Mouse (Mus musculus) liver, postnatal 0 days (tissue): ENCODE measurements around the gene Cdc25a. TPM values are rescaled to one million over a fixed set of nuclear protein-coding genes. Genes with fewer than 3 reads are reported as not detected.
A peak's percentile ranks its signal among the peaks of the same experiment; 100 is the strongest.

Source experiments
- ATAC-seq: fragments of 200-750 bp; cut with Nextera tagmentation; 2 replicates; pipeline ENCODE4 v1.8.0; 2017; ENCODE audit warnings: mild to moderate bottlenecking, moderate library complexity
- DNase-seq: peaks from one replicate; pipeline ENCODE4 v3.0.0-alpha.2; 2016
- H3K27ac ChIP-seq: fragments of 300-500 bp; sonication (generic); 2 replicates; pipeline ENCODE4 v1.5.1; 2014; ENCODE audit warnings: antibody characterized with exemption, moderate library complexity, mild to moderate bottlenecking, low read depth
- H3K27me3 ChIP-seq: fragments of 300-500 bp; sonication (generic); 2 replicates; pipeline ENCODE4 v1.6.1; 2014; ENCODE audit warnings: low read length, control low read depth, mixed read lengths; ENCODE audit not compliant: insufficient read depth
- H3K36me3 ChIP-seq: fragments of 300-500 bp; sonication (generic); replicated peaks from 2 replicates; pipeline ENCODE4 v1.6.1; 2014; ENCODE audit warnings: mild to moderate bottlenecking, control low read depth, low read length, moderate library complexity, mixed read lengths; ENCODE audit not compliant: insufficient read depth
- H3K4me1 ChIP-seq: fragments of 300-500 bp; sonication (generic); 2 replicates; pipeline ENCODE4 v1.6.1; 2014; ENCODE audit warnings: antibody characterized with exemption, mild to moderate bottlenecking, control low read depth; ENCODE audit not compliant: insufficient read depth
- H3K4me2 ChIP-seq: fragments of 300-500 bp; sonication (generic); 2 replicates; pipeline ENCODE4 v1.6.1; 2014; ENCODE audit warnings: low read depth, mild to moderate bottlenecking, low read length, moderate library complexity, mixed read lengths
- H3K4me3 ChIP-seq: fragments of 300-500 bp; sonication (generic); 2 replicates; pipeline ENCODE4 v1.5.1; 2014; ENCODE audit warnings: low read depth, low read length
- H3K9ac ChIP-seq: fragments of 300-500 bp; sonication (generic); replicated peaks from 2 replicates; pipeline ENCODE4 v1.6.1; 2014; ENCODE audit warnings: mild to moderate bottlenecking, moderate library complexity
- H3K9me3 ChIP-seq: fragments of 300-500 bp; sonication (generic); 2 replicates; pipeline ENCODE4 v1.6.1; 2016; ENCODE audit warnings: mild to moderate bottlenecking, control low read depth, low read length, mixed read lengths
- CTCF ChIP-seq: sonication (generic); IDR thresholded peaks from 2 replicates; pipeline ENCODE4 v1.5.1; 2016; ENCODE audit warnings: antibody characterized with exemption, low read depth
- EP300 ChIP-seq: IDR thresholded peaks from 2 replicates; pipeline ENCODE4 v1.6.1; 2016; ENCODE audit warnings: antibody characterized with exemption, low read depth, mild to moderate bottlenecking
- WGBS: fragments of 180-500 bp; shearing (Covaris S2); extraction: QIAGEN DNeasy Blood & Tissue Kit; methylation state at CpG from one replicate; pipeline ENCODE4 v1.1.7; 2014; ENCODE audit not compliant: insufficient replicate concordance; 5-methylcytosine and 5-hydroxymethylcytosine counted together
- polyA plus RNA-seq: library from polyadenylated mRNA; unstranded; fragments of >200 nt; fragmentation: Nextera tagmentation; extraction: Ambion mirVana; gene quantifications from 2 replicates; pipeline ENCODE4 v1.2.1, GENCODE M21; 2015

Gene Cdc25a
- polyA plus RNA-seq, 1 experiment from 2014 or later, result 7.5 TPM

DNA sequence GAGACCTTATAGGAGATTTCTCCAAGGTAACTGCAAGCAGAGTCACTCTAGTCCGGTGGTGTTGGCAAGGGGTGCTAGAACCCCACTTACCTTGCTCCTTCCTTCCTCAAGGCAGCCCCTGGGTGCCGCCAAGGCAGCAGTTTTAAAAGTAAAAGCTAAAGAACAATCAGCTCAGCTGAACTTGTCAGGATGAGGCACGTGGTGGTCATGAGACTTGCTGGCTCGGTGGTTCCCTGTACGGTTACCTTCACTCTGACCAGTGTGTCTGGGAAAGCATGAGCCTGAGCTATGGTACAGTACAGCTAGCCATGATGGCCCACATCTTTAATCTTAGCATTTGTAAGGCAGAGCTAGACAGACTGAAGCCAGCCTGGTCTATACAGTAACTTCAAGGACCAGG, 11.9 kb downstream of the Cdc25a start:
- Histone ChIP-seq H3K4me3 (no peak overlapping the region), H3K4me1 (no peaks in the 10 kb centered on the region), H3K27ac (no peak overlapping the region), H3K36me3 (peaks cover 100% of the 10 kb centered on the region), H3K4me2 (no peak overlapping the region), H3K27me3 (no peaks in the 10 kb centered on the region), H3K9me3 (no peaks in the 10 kb centered on the region), H3K9ac (no peak overlapping the region)
- ATAC-seq (no peak), DNase-seq (no peak)
- 80% methylated on average over 5 of the region's 5 CpGs for WGBS
- TF ChIP-seq EP300 (no peak), CTCF (no peak)

DNA sequence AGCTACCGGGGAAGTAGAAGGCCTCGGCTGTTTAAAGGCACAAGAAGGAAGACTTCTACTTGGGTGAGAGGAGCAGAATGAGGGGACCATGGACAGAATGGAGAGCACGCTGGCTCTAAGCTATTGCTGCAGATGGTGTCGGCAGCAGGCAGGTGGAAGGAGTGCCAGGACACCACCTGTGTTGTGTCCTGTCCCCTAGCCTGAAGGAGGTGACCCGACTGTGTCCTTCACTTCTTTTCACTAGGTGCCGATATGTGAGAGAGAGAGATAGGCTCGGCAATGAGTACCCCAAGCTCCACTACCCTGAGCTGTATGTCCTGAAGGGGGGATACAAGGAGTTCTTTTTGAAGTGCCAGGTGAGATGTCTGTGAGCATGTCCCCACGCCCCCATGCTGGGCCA, 16.1 kb downstream of the Cdc25a start:
- TF ChIP-seq CTCF (no peak), EP300 (no peak)
- Histone ChIP-seq H3K27ac (no peak overlapping the region), H3K9ac (no peak overlapping the region), H3K36me3 (peaks cover 72% of the 10 kb centered on the region), H3K27me3 (no peaks in the 10 kb centered on the region), H3K4me1 (no peaks in the 10 kb centered on the region; the same call in 1 of the 2 replicates), H3K4me3 (no peak overlapping the region), H3K9me3 (no peaks in the 10 kb centered on the region), H3K4me2 (no peak overlapping the region)
- WGBS, result 93% methylated on average over 8 of the region's 8 CpGs
- no peak for DNase-seq
- ATAC-seq, result no peak

DNA sequence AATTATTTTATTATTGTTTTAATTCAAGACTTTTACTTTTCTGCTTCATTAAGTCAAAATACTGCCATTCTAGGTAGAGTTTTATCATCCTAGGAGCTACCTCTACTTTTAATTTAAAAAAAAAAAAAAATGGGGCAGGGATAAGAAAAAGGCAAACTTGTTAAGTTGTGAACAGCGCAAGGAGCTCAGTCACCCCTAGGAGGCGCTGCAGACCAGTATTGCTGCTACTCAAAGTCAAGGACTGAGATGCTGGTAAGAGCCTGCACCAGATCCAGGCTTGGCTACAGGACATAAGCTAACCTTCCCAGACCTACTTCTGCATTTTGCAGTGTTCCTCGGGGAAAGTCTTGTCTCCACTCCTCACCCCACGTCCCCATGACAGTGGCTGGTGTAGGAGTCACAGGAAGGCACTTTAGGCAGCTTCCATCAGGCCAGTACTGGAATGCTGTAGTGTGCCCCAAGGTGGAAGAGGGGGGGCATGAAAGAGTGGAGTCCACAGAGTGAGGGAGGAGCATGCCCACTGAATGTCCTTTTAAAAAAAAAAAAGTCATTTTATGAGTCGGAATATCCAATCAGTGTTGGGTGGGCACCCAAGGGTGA, 17.4 kb downstream of the Cdc25a start:
- H3K4me3 ChIP-seq, result no peak overlapping the region
- H3K27me3 ChIP-seq, result no peaks in the 10 kb centered on the region
- peaks cover 4% of the 10 kb centered on the region for H3K4me1 ChIP-seq
- H3K4me2 ChIP-seq, result no peak overlapping the region
- DNase-seq, result peak; percentile 86
- no peaks in the 10 kb centered on the region for H3K9me3 ChIP-seq
- 61% methylated on average over 5 of the region's 5 CpGs for WGBS
- no peak overlapping the region for H3K27ac ChIP-seq
- H3K9ac ChIP-seq, result no peak overlapping the region
- TF ChIP-seq EP300 (no peak), CTCF (peak; percentile 83)
- H3K36me3 ChIP-seq, result peaks cover 60% of the 10 kb centered on the region
- ATAC-seq, result no peak

DNA sequence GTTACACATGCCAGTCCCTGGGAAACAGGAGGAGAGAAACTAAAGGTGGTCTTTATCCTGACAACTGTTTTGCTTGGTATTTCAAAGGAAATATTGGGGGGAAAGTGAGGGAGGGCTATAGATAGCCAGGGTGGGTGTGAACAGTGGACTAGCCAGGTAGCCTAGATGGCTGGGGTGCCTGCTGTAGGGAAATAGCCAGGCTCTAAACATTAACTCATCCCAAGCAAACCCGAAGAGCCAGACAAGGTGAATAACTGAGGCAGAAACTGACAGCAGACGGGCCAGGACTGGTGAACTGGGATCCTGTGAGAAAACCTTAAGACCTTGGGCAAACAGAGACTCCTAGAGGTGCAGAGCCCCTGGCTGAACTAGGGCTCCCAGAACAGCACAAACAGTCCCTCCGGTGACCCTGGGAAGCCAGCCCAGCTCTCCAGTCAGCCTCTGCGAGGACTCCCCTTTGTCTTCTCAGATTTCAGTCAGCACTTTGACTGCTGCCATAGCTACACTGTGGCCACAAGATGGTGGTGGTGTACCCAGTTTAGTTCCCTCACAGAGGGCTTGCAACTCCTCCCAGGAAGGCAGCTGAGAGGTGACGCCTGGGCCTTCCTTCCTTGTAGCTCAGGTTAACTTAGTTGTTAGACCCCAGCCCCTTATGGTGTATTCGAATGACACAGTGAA, 19.2 kb downstream of the Cdc25a start:
- TF ChIP-seq CTCF (peak; percentile 88), EP300 (no peak)
- Histone ChIP-seq H3K9me3 (no peaks in the 10 kb centered on the region), H3K4me3 (no peak overlapping the region), H3K4me1 (peaks cover 6% of the 10 kb centered on the region), H3K27ac (no peak overlapping the region), H3K36me3 (peaks cover 42% of the 10 kb centered on the region), H3K27me3 (no peaks in the 10 kb centered on the region), H3K9ac (no peak overlapping the region), H3K4me2 (no peak overlapping the region)
- 41% methylated on average over 6 of the region's 6 CpGs for WGBS
- ATAC-seq (peak; percentile 73), DNase-seq (peak; percentile 68)

DNA sequence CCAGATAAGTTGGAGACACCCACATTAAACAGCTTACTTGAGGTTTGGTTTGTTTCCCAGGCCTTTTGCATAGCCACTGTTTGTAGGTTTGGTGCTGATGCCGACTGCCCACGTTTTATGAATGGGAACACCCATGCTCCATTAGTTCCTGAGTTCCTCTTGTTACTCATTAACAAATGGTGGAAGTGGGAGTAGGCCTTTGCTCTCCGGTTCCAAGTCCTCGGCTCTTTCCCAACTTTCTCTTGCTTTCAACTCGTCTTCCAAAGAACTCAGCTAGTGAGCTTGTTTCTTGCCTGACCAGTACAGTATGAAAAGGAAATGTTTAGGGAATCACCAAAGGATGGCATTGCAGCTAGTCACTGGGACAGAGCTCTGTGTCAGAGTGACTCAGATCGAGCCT, 20.2 kb downstream of the Cdc25a start:
- peak; percentile 46 for DNase-seq
- Histone ChIP-seq H3K4me1 (peaks cover 6% of the 10 kb centered on the region), H3K4me3 (peak overlapping the region; percentile 13; the same call in 1 of the 2 replicates), H3K36me3 (peaks cover 31% of the 10 kb centered on the region), H3K27ac (peak overlapping the region; percentile 39; the same call in 1 of the 2 replicates), H3K27me3 (no peaks in the 10 kb centered on the region), H3K9ac (no peak overlapping the region), H3K4me2 (peak overlapping the region; percentile 53), H3K9me3 (no peaks in the 10 kb centered on the region)
- TF ChIP-seq CTCF (no peak), EP300 (peak; percentile 29; the same call in 1 of the 2 replicates)
- WGBS, result 64% methylated on average over 6 of the region's 6 CpGs
- ATAC-seq, result peak; percentile 75

DNA sequence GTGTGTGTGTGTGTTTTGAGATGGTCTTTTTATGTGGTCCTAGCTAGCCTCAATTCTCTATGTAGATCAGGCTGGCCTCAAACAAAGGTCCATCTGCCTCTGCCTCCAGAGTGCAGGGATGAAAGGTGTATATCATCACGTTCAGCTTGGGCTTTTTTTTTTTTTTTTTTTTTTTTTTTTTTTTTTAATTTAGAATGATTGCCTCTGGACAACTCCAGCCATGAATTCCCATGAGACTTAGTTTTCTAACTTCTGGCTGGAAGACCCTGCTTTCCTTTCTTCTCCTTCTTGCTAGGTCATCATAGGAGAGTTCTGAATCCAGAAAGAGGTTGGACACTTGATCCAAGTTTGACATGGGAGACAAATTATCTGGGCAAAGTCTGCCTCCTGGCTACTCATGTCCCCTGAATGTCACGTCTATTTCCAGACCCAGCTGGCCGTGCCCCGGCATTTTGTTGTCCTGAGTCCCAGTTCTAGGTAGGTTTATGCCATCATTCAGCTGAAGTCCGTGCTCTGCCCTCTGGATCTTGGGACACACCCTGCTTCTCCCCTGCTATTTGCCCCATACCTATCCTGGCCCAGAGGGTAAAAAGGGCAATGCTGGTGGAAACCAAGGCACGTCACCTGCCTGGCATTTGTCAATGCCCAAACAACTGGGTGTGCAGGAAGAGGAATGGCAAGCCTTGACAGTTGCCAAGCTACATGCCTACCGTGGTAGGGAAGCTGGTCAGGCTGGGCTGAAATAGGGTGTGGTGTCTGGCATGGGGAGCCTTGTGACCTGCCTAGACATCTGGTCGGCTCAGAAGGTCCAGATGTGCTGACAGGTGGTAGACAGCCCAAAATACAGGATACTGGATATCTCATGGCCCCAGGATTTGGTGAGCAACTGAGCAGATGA, 21.1 kb downstream of the Cdc25a start:
- Histone ChIP-seq H3K9me3 (no peaks in the 10 kb centered on the region), H3K4me1 (peaks cover 6% of the 10 kb centered on the region), H3K36me3 (peaks cover 22% of the 10 kb centered on the region), H3K4me3 (no peak overlapping the region), H3K4me2 (peak overlapping the region; percentile 53), H3K27me3 (no peaks in the 10 kb centered on the region), H3K27ac (0 out of 2 replicates have a peak overlapping the region, but pooled peaks have one; percentile 39), H3K9ac (no peak overlapping the region)
- 72% methylated on average over 8 of the region's 8 CpGs for WGBS
- DNase-seq, result no peak
- TF ChIP-seq EP300 (no peak), CTCF (no peak)
- no peak for ATAC-seq
